Mouse (Mus musculus) adrenal gland (tissue): Measurements from ENCODE around the gene Rai2.

Experiments used
- intact Hi-C: fragments of 180-260 bp; cut with DNase I; formaldehyde crosslinking; loops from one replicate; pipeline ENCODE4 v1.15.1; 2025
- long read RNA-seq, 2 experiments: library from polyadenylated mRNA; unstranded; transcript quantifications; one replicate each; pipeline ENCODE4 v2.0.0; 2020; ENCODE audit warnings: borderline replicate concordance in 1 of 2; ENCODE audit not compliant: insufficient replicate concordance in 1 of 2

The Rai2 gene
- long read RNA-seq, experiment 1, partial matches to known transcripts: 5 of 9 reads
- long read RNA-seq, experiment 1, other reads (novel, unspliced or antisense): 0 of 9 reads
- long read RNA-seq, experiment 2, partial matches to known transcripts: 0 of 4 reads
- long read RNA-seq, experiment 2, other reads (novel, unspliced or antisense): 2 of 4 reads

GRCm38 (mm10) chrX:161716865-161717763 lies at the start of gene Rai2:
TSS of gene Rai2 (plus strand) at chrX:161717069.
- intact Hi-C loops: no loop called here

- intact Hi-C loops: no loop called here
These were observed 27.5 kb upstream of the Rai2 start for GRCm38 (mm10) chrX:161689336-161689735.

- intact Hi-C loops: no loop called here
These were observed 385 bp upstream of the Rai2 start for GRCm38 (mm10) chrX:161716503-161716864.

- intact Hi-C loops: no loop called here
These were observed 1.0 kb downstream of the Rai2 start for GRCm38 (mm10) chrX:161717764-161718382.

- intact Hi-C loops: no loop called here
These were observed 1.7 kb downstream of the Rai2 start for GRCm38 (mm10) chrX:161718548-161718947.

GRCm38 (mm10) chrX:161721082-161721481 lies 4.2 kb downstream of the Rai2 start:
- intact Hi-C loops: no loop called here

GRCm38 (mm10) chrX:161723391-161723808 lies 6.5 kb downstream of the Rai2 start:
- intact Hi-C loops: no loop called here

- intact Hi-C loops: no loop called here
These were observed 9.4 kb downstream of the Rai2 start for GRCm38 (mm10) chrX:161726257-161726656.

GRCm38 (mm10) chrX:161728507-161728906 lies 11.6 kb downstream of the Rai2 start:
- intact Hi-C loops: no loop called here

GRCm38 (mm10) chrX:161730026-161730425 lies 13.2 kb downstream of the Rai2 start:
- intact Hi-C loops: no loop called here

GRCm38 (mm10) chrX:161731859-161732258 lies 15.0 kb downstream of the Rai2 start:
- intact Hi-C loops: no loop called here

- intact Hi-C loops: no loop called here
These were observed 16.9 kb downstream of the Rai2 start for GRCm38 (mm10) chrX:161733581-161734309.

GRCm38 (mm10) chrX:161734310-161734676 lies 17.4 kb downstream of the Rai2 start:
- intact Hi-C loops: no loop called here

GRCm38 (mm10) chrX:161739374-161739773 lies 22.5 kb downstream of the Rai2 start:
- intact Hi-C loops: no loop called here

- intact Hi-C loops: no loop called here
These were observed 26.2 kb downstream of the Rai2 start for GRCm38 (mm10) chrX:161743080-161743479.

- intact Hi-C loops: no loop called here
These were observed 28.4 kb downstream of the Rai2 start for GRCm38 (mm10) chrX:161745296-161745695.

- intact Hi-C loops: no loop called here
These were observed 30.5 kb downstream of the Rai2 start for GRCm38 (mm10) chrX:161747337-161747736.

GRCm38 (mm10) chrX:161753514-161753913 lies 36.6 kb downstream of the Rai2 start:
- intact Hi-C loops: no loop called here

- intact Hi-C loops: no loop called here
These were observed 59.6 kb downstream of the Rai2 start for GRCm38 (mm10) chrX:161776321-161776962.

- intact Hi-C loops: loop anchor here (10.0 kb wide), 2 partner anchors 346 to 386 kb away; no protein-coding TSS in a partner anchor
These were observed 63.6 kb downstream of the Rai2 start for GRCm38 (mm10) chrX:161780321-161781034.
